Mouse (Mus musculus) cerebellum, postnatal 4 days (tissue): Measurements from ENCODE around the gene Dst.

ENCODE experiments used
- DNase-seq, 2 experiments: peaks; one replicate each; pipeline ENCODE4 v3.0.0; 2022; ENCODE audit warnings: low spot score in 2 of 2, mixed read lengths in 1 of 2

Gene Dst

GRCm38 (mm10) chr1:34128796-34129195, 220.8 kb downstream of the Dst start:
- no peak for DNase-seq

GRCm38 (mm10) chr1:34129691-34130090, 221.7 kb downstream of the Dst start:
- DNase-seq = no peak

- no peak for DNase-seq
Observed at GRCm38 (mm10) chr1:34130804-34131203, 222.8 kb downstream of the Dst start.

- DNase-seq = no peak
Observed at GRCm38 (mm10) chr1:34132875-34133274, 224.8 kb downstream of the Dst start.

GRCm38 (mm10) chr1:34135535-34135934, 227.5 kb downstream of the Dst start:
- DNase-seq = no peak

GRCm38 (mm10) chr1:34139191-34139853, 231.3 kb downstream of the Dst start:
- no peak for DNase-seq

GRCm38 (mm10) chr1:34139871-34140471, 231.9 kb downstream of the Dst start:
- DNase-seq = no peak

GRCm38 (mm10) chr1:34140686-34141085, 232.7 kb downstream of the Dst start:
- DNase-seq = no peak

- DNase-seq = no peak
Observed at GRCm38 (mm10) chr1:34142951-34143580, 235.0 kb downstream of the Dst start.

- DNase-seq = no peak
Observed at GRCm38 (mm10) chr1:34144826-34145225, 236.8 kb downstream of the Dst start.

GRCm38 (mm10) chr1:34148039-34148438, 240.0 kb downstream of the Dst start:
- DNase-seq = no peak

- no peak for DNase-seq
Observed at GRCm38 (mm10) chr1:34150416-34151093, 242.5 kb downstream of the Dst start.

GRCm38 (mm10) chr1:34152683-34153082, 244.7 kb downstream of the Dst start:
- no peak for DNase-seq

- no peak for DNase-seq
Observed at GRCm38 (mm10) chr1:34156058-34156457, 248.0 kb downstream of the Dst start.

GRCm38 (mm10) chr1:34157702-34158101, 249.7 kb downstream of the Dst start:
- no peak for DNase-seq

- DNase-seq = no peak
Observed at GRCm38 (mm10) chr1:34158822-34159221, 250.8 kb downstream of the Dst start.

- no peak for DNase-seq
Observed at GRCm38 (mm10) chr1:34159898-34160297, 251.9 kb downstream of the Dst start.

GRCm38 (mm10) chr1:34164616-34165295, 256.7 kb downstream of the Dst start:
- DNase-seq = peak; percentile 73 to 85

- DNase-seq = no peak
Observed at GRCm38 (mm10) chr1:34165926-34166325, 257.9 kb downstream of the Dst start.

GRCm38 (mm10) chr1:34167151-34168057, 259.4 kb downstream of the Dst start:
- DNase-seq = no peak

GRCm38 (mm10) chr1:34169086-34169485, 261.1 kb downstream of the Dst start:
- DNase-seq = no peak
